Mouse (Mus musculus): ENCODE results near the gene Hmgcr.
"Not testable (repeated sequence)": the region's sequence is repeated elsewhere in the genome, so short reads cannot be mapped to it uniquely, and the experiment has no call there.

Hmgcr gene

DNA sequence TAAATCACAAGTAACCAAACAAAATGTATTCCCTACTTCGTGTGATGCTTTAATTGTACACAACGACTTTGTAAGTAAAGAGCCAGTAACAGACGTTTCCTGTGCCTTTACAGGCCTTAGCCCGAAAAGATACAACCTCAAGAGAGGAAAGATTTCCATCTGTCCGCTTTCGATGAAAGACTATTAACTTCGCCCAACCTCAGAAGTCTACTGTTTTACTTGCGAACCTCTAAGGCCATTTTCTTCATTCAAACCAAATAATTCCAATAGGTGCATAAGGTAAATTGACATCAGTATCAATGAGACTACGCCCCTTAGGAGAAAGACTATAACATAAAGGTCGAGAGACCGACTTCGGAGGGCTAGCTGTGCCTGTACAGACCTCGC, 724 bp downstream of the Hmgcr start:
- DNase-seq (ENCODE audit: low spot score in 2 of 2), result no peak

DNA sequence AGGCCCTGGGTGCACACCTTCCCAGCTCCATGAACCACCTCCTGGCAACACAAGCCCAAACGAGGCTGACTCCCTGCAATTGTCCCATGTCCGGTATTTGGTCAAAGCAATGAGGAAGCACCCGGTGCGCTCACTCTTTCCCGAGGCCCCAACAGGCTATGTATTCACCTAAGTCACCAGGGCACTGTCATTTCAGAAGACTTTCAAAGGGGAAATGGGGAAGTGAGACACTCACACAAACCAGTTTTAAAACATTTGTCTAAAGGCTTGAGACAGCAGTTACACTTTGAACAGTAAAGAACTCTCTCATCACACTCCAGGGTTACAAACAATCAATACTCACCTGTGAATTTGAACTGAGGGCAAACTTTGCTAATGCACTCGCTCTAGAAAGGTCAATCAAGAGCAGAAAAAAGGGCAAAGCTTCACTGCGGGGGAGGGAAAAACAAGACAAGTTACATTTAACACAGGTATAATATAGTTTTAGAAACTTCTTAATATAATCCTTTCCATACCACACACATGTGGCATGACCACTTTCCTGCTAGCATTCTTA, 6.2 kb downstream of the Hmgcr start:
- DNase-seq (ENCODE audit: low spot score in 2 of 2), result no peak

GRCm38 (mm10) chr13:96663120-96663519, 7.6 kb downstream of the Hmgcr start:
- not testable (repeated sequence) for DNase-seq (ENCODE audit: low spot score in 2 of 2)

- no peak for DNase-seq (ENCODE audit: low spot score in 2 of 2)
Measured at GRCm38 (mm10) chr13:96660095-96660860, 10.5 kb downstream of the Hmgcr start.

DNA sequence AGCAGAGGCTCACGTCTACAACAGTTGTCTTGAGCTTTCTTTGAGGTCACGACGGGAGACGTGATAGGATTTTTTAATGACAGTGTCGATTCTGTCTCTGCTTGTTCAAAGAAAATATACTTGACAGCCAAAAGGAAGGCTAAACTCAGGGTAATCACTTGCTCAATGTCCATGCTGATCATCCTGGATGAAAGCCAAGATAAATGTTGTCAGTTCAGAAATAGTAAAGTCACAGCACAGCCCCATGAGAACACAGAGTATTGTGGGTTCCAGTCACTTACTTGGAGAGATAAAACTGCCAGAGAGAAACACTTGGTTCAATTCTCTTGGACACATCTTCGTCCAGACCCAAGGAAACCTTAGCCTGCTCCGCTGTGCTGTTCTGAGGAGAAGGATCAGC, 11.8 kb downstream of the Hmgcr start:
- no peak for DNase-seq (ENCODE audit: low spot score in 2 of 2)

GRCm38 (mm10) chr13:96656673-96657072, 14.1 kb downstream of the Hmgcr start:
- DNase-seq (ENCODE audit: low spot score in 2 of 2), result no peak

- no peak for DNase-seq (ENCODE audit: low spot score in 2 of 2)
Measured at GRCm38 (mm10) chr13:96653041-96653440, 17.7 kb downstream of the Hmgcr start.

- DNase-seq (ENCODE audit: low spot score in 2 of 2), result no peak
Measured at GRCm38 (mm10) chr13:96645822-96646221, 24.9 kb downstream of the Hmgcr start.

DNA sequence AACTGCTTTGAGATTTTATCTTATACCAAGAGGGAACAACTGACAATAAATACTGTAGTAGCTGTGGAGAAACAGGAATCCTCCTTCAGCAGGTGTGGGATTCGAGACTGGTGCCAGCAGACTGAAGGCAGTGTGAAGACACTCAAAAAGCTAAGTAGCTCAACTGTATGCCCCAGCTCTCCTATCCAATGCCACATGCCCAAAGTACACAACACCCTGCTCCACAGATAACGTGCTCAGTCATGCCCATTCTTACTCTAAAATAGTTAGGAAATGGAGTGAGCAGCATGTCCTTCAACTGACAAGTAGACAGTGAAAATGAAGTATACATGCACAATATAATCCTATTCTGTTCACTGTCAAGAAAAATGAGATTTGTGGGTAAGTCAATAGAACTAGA, 26.6 kb downstream of the Hmgcr start:
- DNase-seq (ENCODE audit: low spot score in 2 of 2), result no peak

- no peak for DNase-seq (ENCODE audit: low spot score in 2 of 2)
Measured at GRCm38 (mm10) chr13:96630396-96630795, 40.3 kb downstream of the Hmgcr start.

DNA sequence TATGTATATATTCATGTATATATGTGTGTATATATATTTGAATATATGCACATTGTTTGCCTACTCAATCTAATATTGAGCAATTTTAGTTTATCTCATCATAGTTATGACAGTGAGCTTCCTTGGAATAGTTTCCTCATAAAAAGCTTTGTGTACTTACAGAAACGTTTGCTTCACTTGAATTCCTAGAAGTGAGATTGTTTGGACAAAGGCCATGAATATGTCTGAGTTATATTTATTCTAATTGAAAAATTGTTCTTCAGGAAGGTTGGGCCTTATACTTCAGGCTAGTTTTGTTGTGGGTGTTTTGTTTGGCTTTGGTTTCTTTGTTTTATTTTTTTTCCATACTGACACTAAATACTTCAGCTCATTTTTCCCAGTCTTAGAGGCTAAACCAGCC, 49.8 kb downstream of the Hmgcr start:
- no peak for DNase-seq (ENCODE audit: low spot score in 2 of 2)

DNA sequence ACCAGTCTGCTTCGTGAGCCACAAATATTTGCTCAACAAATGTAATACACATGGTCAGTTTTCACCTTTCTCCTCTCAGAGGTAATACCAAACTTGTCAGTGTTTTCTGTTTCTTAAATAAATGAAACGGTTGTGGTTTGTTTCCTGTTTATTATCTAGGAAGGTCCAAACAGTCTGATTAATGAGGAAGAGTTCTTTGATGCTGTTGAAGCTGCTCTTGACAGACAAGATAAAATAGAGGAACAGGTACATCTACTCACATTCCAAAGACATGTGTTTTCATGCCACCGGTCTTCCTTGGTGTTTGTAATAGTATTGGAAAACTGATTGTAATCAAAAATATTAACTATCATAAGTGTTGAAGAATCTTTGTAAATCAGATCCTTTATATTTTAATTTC, 56.1 kb downstream of the Hmgcr start:
- no peak for DNase-seq (ENCODE audit: low spot score in 2 of 2)

DNA sequence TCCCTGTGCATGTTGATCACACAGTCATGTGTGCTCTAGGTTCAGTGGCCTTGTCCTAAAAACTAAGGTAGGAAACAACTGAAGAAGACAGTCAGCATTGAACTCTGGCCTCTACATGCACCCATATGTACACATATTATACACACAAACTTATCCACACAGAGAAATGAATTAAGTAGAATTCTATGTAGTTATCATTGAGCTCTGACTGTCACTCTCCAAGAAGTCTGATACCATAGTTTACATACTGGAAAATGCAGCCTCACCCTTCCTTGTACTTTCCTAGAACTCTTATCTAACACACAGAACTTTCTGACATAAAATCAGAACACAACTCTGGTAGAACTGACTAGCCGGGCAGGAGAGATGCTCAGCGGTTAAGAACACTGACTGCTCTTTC, 66.5 kb downstream of the Hmgcr start:
- DNase-seq (ENCODE audit: low spot score in 2 of 2), result no peak

DNA sequence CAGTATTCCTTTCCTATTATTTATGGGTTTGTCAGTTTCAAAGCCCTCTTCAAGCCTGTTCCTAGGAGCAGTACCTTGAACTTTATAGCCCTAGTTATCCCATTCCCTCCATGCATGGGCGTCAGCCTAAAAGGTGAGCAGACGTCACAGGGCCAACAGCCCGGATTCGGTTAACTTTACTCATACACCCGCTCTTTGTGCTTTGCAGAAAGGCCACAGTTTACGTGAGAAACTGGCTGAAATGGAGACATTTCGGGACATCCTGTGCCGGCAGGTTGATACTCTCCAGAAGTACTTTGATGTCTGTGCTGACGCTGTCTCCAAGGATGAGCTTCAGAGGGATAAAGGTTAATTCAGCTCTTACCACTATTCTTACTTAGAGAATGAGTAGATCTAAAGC, 71.6 kb downstream of the Hmgcr start:
- no peak for DNase-seq (ENCODE audit: low spot score in 2 of 2)

Data from spleen, postnatal 4 days (tissue).